Mouse (Mus musculus): ENCODE data around the gene Bnip1.

Bnip1 gene

DNA sequence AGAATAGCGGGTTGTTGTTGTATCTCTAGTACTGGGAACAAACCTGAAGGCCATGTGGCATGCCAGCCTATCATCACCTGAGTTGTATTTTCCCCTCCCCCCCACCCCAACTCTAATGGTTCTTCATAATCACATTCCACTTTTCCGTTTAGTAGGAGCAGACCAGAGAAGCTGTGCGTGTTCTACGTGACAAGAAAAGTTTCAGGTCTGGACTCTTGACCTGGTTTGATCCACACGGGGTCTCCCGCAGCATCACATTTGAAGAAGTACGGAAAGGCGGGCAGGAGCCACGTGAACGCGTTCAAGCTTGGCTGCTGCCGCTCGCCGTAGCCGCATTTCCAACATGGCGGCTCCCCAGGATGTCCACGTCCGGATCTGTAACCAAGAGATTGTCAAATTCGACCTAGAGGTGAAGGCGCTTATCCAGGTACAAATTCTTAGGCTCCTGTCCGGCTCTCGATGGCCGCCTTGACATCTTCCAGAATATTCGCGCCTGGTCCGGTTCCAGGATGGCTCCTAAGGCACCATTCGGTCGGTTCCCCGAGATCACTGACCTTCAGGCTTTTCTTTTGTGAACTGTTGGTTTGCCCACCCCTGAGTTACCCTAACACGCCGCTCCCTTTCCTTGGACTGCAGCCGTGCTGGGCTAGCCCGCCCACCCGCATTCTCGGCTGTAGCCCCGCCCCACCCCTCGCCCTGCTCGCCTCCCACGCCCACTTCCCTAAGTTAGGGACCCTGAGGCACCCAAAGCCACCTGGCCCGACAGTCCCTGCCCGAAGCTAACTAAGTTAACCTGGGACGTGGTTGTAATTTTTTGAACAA lies at the start of gene Bnip1:
TSS of gene Bnip1 (plus strand) at position 317 of the 822 bp plus-strand sequence.
- peak; percentile 80 to 89 for DNase-seq

DNA sequence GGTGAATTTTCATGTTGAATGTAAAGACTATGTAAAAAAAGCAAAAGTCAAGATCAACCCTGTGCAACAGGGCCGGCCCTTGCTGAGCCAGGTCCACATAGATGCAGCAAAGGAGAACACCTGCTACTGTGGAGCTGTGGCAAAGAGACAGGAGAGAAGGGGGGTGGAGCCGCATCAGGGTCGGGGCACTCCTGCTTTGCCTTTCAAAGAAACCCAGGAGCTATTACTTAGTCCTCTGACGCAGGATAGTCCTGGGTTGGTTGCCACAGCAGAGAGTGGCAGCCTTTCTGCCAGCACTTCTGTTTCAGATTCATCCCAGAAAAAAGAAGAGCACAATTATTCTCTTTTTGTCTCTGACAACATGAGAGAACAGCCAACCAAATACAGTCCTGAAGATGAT lies 38.3 kb upstream of the Bnip1 start:
- no peak for DNase-seq

DNA sequence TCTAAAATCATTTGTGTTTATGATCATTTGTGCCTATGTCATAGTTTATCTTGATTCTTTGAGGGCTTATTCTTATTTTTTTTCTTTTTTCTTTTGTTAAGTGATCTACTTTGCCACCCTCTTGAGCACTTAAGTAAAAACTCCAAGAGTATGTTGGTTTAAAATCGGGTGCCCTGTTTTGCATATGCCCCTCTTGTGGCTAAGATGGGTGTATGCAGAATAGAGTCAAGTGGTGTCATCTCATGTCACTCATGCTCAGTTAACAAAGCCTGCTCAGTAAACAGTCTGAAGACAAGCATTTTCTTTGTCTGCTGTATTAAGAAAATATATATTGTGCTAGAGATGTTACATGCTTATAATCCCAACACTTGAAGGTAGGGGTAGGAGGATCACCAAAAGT lies 37.6 kb upstream of the Bnip1 start:
- no peak for DNase-seq

DNA sequence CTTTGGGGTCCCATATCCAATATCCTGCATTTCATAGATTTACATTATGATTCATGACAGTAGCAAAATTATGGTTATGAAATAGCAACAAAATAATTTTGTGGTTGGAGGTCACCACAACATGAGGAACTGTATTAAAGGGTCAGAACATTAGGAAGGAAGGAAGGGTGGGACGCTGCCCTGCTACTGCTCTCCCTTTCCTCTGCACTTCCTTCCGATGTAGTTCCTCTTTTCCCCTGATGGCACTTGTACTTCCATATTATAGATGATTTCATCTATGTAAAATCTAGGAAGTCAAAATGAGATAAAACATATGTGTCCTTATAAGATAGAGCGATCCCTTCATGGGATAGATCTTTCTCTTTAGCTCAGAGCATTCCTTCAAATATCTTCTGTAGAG lies 30.9 kb upstream of the Bnip1 start:
- no peak for DNase-seq

DNA sequence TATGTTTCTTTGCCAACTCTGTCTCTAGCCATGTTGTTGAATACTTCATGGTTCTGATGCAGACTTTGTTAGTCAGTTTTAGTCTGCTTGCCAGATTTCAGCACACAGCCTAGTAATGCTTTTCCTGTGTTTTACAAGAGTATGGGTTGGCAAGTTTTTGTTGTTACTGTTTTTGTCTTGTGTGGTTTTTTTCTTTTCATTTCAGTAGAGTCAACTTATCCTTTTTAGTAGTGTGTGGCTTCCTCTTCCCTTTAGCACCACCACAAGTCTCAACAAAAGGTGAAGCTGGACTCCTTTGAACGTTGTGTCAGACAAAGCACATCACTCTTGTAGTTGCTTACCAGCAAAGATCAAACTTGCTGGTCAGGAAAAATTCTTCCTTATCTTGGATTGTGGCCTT lies 28.6 kb upstream of the Bnip1 start:
- DNase-seq: no peak

DNA sequence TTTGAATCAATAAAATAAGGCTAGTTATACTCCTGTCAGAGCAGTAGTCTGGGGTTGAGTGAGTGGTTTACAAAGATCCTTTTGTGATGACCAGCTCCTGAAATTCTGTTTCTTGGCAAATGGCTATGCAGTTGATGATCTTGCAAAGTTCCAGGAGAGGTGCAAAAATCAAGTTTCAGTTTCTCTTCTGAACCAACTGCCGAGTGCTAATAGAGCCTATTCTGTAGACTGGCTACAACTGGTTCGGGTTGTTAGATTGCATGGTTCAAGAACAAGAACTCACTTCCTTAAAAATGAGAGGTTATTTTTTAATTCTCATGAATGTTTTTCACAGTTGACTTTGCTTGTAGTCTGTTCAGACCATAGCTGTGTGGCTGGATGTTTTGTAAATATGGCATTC lies 27.4 kb upstream of the Bnip1 start:
- no peak for DNase-seq

DNA sequence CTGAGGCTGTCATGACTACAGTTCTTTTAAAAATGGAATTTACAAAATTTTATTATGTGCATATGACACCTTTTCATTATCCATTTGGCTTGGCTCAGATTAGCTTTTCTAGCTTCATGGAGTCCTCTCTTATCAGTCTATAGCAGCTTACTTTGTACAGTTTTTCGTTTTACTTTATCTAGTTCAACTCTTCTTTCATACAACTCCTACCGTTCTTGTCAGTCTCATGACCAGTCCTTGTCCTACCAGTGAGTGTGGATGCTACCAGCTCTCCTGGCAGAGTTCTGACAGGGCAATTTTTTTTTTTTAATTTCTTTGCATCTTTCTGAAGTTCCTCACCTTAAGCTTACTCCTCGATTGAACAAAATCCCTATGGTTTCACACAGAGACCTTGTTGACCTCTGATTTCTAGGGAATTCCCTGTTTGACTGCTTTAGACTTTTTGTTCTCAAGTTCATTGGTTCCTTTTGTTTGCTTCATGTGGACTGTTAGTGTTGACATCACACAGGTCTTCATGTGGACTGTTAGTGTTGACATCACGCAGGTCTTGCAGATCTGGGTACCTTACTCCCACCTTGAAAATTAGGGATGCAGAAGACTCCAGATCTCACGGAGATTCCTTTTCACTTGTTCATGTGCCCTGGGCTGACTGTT lies 13.6 kb upstream of the Bnip1 start:
- DNase-seq: no peak

DNA sequence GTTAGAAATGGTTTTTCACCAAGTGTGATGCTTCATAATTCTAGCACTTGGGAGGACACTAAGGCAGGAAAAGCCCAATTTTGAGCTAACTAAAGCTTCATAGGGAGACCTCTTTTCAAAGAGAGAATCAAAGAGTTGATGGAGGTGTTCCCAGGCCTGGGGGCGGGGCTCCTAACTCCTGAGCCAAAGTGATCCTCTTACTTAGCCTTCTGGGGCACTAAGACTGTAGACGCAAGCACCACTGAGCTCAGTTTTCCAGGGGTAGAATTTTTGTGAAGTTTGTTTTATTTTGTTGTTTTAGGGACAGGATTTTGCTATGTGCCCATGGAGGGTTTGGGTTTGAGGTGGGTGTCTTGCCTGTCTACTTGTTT lies 13.1 kb upstream of the Bnip1 start:
- no peak for DNase-seq

DNA sequence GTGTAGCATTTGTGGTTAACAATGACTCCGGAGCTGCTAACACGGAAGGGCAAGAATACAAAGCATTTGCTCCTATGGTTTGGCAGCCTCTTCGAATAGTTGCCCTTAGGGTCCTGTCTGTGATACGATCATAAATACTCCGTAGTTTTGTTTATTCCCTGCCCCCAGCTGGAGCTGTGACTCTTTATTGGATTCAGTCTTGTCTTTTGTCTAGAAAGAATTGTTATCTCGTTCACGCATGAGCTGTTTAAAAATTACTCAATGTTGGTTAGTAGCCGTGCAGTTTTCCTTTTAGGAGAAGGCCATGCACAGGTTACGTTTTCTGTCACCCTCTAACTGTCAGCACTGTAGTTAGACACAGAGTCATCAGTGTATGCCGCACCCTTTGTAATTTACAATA lies 4.7 kb upstream of the Bnip1 start:
- DNase-seq: no peak

DNA sequence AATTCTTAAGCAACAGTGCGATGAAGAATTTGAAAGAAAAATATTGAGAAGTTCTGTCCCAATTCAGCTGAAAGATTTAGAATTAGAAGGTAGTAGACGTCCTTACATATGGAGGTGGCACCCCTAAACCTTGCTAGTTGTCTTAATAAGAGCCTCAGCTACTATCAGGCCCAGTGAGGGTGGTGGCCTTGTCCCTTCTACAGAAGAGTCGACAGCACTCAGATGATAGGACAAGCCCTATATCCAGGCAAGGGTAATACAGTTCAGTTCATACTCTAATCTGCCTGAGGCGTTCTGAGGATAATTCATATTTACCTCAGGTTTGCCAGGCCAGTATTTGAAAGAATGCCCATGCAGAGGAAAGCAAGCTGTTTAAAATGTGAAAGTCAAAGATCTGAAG lies 2.9 kb upstream of the Bnip1 start:
- no peak for DNase-seq

DNA sequence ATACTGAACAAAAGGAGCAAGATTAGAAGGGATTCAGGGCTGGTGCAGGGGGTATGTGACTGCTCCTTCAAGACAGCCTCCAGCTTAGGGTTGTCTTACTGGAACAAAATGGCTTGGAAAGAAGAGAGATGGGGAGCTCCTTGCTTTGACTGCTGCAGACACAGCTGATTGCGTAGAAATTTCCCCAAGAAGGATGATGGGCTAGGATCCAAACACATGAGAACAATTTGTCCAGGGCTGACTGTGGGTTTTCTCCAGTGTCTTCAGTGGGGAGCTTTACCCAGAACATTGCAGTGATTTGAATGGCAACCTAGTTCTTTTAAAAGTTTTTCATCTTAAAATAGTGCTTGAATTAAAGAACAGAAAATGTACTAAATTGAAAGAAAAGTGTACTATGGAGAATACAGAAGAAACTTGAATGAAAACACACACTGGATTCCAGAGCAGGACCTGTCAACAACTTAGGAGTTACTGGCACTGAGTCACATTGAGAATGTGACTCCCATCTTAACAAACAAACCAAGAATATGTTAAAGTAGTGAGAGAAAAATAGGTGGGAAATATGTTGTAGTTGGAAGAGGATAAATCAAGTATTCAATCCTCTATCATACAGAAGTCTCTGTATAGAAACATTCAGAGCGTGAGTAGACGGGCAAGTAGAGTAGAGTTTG lies 2.3 kb upstream of the Bnip1 start:
- DNase-seq: no peak

DNA sequence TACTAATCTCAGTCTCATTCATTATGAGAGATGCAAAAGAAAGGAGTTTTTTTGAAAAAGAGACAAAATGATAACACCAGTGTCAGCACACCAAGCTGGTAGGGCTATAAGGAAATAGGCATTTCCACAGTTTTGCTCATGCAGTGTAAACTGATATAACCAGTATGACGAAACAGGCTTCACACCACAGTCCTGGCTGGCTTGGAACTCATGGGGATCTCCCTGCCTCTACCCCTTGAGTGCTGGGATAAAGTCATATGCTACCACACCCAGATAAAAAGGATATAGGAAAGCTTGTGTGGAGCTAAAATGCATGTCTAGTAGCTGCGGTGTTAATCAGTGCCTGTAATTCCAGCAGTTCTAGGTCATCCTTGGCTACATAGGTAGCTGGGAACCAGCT lies 1.4 kb upstream of the Bnip1 start:
- DNase-seq: no peak

DNA sequence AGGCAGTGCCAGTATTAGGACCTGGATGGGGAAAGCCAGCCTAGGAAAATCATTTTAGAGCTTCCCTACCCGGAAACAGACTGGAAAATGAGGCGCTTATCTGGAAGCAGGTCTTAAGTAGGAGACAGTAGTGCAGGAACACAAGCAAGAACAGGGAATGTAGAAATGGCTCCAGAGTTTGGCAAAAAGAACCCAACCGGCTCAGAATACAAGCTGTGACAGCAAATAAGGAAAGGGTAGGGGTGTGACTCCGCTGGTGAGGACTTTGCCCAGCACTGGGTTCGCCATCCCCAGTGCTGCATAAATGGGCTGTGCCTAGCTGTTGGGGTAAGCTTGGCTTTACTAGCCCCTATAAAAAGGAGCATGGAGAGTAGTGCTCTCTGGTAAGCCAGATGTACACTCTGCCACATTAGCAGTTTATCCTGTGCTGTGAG lies 761 bp downstream of the Bnip1 start:
- DNase-seq: no peak

DNA sequence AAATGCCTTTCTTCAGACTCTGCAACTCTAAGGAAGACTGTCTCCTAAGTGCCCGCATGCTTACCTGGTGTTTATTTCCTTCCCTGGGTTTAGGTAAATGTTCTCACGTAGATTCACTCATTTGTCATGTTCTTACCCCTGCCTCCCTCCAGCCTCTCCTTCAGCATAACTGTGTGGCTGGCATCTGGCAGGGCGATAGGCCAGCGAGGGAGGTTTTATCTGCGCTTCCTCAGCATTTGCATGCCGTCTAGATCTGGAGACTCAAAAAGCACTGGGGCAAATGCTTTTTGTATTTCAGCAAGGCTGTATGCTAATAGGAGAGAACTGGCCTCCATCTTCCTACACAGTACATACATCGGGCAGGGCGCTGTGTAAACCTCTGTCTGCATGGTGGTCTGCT lies 3.7 kb downstream of the Bnip1 start:
- no peak for DNase-seq

DNA sequence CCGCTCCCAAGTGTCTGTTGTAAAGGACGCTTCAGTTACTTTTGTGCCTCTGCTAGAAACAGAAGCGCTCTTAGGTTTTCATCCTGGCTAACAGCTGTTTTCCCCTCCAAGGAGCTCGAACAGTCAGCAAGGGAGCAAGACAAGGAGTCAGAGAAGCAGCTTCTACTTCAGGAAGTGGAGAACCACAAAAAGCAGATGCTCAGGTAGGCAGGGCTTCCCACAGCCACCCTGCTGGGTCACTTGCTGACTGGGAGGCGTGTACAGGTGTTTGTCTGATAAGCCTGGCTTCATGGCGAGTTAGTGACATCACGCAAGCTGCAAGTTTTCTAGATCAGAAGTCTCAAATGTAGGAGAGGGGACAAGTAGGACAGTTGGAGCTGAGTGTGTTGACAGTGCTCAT lies 5.7 kb downstream of the Bnip1 start:
- DNase-seq: no peak

DNA sequence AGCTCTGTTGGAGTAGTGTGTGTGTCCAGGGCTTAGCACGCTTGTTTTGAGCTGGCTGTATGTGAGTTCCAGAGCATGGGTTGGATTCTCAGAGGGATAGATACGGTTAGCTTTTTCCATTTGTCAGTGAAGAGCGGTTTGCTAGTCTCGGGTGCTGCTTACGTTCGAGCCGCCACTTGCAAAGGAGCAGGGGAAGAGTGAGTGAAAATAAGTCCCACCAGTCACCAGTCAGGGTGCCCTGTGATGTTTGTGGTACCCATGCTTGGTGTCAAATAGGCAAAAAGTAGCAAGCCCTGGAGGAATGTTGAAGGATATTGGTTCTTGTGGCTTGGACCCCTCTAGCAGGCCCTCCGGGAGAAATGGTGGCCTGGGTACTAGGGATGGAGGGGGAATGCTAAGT lies 8.1 kb downstream of the Bnip1 start:
- no peak for DNase-seq

DNA sequence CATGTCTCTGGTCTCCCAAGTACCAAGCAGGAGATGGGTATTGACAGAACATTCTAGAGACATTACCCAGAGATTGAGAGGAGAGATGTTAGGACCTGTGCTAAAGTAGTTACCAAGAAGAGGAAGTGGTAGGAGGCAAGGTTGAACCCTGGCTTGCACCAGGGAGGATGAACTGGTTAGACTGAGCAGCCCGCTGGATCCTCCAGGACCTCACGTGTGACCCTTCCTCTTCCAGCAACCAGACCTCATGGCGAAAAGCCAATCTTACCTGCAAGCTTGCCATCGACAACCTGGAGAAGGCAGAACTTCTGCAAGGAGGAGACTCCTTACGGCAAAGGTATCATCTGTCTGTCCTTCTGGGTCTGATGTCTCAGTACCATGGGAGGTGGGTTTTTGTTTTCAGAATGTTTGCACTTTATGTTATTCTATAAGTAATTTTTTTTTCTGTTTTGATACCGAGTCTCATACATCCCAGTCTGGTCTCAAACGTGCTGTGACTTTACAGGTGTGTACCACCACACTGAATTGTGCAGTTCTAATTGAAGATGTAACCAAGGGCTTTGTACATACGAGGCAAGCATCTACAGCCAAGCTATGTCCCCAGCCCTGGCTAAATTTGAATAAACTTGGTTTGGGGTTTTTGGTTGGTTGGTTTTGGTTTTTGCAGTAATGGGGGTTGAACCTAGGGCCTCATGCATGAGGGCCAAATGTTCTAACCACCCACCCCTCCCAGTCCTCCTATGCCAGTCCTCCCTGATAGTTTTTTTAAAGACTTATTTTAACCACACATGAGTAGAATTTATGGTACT lies 8.8 kb downstream of the Bnip1 start:
- no peak for DNase-seq

DNA sequence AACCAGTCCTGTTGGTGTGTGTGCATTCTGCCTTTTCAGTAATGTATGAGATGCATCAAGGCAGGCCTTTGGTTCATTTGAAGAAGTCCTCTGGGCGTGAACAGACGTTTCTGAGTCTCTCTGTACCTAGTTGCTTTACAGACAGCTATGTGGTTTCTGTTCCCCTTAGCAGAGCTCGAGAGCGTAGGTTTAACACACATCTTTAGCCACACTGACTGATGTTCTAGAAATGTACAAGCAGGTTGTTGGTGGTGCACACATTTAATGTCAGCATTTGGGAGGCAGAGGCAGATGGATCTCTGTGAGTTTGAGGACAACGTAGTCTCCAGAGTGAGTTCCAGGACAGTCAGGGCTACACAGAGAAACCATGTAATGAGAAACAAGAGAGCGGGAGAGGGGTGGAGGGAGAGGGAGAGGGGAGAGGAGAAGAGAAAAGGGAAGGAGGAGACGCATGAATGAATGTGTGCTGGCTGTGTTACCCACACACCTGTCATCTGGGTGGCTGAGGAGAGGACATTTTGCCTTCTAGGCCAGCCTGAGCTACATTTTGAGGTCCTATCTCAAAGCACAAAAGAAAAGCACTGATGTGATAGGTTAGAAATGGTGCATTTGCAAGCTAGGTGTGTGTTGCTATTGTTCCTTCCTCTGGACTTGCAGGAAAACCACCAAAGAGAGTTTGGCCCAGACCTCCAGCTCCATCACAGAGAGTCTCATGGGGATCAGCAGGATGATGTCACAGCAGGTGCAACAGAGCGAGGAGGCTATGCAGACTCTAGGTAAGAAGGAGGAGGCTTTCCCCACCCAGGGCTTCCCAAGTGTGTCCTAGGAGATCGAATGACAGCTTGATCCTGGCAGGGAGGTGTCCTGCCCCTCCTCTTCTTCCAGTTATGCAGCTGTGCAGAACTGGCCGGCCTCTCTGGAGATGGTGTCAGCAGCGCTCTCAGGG lies 9.7 kb downstream of the Bnip1 start:
- no peak for DNase-seq

DNA sequence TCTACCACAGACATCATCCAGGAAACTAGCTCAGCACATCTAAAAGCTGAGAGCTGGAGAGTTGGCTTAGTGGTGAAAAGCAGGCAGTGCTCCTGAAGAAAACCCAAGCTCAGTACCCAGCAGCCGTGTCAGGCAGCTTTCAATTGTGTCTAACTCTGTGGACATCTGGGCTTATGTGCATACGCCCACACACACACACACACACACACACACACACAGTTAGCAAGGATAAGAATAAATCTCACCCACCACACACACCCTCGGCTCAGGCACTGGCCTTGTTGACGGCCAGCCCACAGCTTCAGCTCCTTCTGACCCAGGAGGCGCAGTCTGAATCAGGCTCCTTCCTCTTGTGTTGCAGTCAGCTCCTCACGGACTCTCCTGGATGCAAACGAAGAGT lies 10.7 kb downstream of the Bnip1 start:
- no peak for DNase-seq

DNA sequence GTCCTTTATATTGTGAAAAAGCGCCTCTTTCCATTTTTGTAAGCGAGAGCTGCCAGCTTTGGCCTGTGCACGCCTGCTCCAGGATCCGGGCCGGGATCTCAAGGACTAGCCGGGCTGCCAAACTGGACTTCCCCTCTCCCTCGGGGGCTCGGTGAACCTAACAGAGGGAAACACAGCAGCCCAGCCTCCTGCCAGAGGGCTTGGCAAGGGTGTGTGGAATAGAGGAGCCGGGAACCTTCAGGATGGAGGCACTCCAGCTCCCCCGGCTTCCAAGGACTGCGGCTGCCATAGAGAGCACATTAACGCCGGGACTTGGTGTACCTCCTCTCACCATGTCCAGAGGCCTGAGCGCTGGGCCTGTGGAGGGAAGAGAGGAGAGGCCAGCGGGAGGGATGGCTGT lies 11.2 kb downstream of the Bnip1 start:
- DNase-seq: no peak

DNA sequence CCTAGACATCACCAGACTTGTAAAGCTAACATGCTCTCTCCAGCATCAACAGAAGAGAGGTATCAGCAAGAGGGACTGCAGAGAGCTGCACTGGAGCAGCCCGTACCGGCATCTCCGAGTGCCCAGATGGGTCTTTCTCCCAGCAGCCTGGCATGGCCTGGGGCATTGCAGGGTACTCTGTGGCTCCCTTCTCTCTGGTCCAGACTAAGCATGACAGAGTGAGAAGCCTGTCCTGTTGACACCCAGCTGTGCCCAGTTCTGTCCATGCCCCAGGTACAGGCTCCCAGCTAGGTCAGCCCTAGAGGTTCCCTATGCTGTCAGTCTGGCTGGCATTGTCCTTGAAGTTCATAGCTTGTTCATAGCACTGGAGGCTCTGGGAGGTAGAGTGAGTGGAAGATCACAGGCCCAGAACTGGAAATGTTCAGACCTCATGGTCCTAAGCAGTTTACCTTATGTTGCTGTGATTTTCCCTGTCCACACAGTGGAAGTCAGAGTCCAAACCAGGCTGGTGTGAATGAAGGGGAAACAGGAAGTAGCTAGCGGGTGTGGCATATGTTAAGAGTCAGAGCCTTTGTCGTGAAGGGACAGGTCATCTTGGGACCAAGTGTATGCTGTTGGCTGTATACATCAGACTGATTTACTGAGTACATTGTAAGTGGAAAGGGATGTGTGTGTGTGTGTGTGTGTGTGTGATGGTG lies 12.4 kb downstream of the Bnip1 start:
- no peak for DNase-seq

DNA sequence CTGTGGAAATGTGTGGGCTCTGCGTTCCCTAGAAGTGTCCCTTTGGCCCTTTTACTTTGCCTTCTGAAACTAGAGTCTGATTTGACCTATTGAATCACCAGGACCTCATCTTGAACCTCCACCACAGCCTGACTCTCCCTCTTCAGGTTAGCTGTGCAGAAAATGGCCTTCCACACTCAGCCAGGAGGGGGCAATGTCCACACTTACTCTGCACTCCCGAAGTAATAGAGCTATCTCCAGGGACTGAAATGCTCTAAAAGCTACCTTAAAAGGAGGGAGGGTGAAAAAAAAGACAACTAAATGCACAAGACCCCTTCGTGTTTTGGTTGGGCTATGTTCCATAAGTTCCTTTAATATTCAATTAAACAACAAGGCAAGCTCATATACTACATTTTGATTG lies 13.9 kb downstream of the Bnip1 start:
- DNase-seq: peak; percentile 32 to 46
